Mouse (Mus musculus) WW6 (cell line): ENCODE measurements around the gene Rnf213.

ENCODE experiments used
- DNase-seq: peaks from one replicate; pipeline ENCODE4 v3.0.0-alpha.2; 2013; ENCODE audit warnings: low read depth, low spot score

The Rnf213 gene

GRCm38 (mm10) chr11:119390271-119391231, 2.3 kb upstream of the Rnf213 start:
- no peak for DNase-seq

GRCm38 (mm10) chr11:119391386-119392000, 1.4 kb upstream of the Rnf213 start:
- DNase-seq: no peak

DNA sequence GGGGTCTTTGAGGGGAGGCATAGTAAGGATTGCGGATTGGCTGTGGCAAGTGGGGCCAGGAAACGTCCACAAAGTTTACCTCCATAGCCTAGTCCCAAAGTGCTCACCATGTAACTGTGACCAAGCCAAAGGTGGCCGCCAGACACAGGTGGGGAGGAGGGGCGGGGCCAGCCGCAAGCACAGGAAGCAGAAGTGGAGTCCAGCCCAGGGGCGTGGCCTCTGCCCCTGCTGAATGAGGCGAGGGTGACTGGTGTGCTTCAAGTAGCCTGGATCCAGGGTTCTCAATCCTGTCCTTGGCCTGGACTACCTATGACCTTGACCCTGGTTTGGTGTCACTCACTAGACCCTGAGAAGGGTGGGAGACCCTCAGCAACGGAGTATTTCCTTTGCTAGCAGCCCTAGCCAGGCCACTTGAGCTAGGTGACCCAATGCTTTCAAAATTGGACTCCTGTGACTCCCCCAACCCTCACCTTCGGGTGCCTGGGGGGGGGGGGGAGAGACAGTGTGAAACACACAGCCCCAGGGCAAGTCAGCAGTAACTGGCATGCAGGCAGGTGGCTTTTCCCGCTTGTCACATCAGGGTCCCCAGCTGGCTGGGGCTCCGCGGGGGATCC, 792 bp upstream of the Rnf213 start:
- DNase-seq: no peak

GRCm38 (mm10) chr11:119393483-119393804, 544 bp downstream of the Rnf213 start:
- DNase-seq: no peak

GRCm38 (mm10) chr11:119394210-119394609, 1.3 kb downstream of the Rnf213 start:
- no peak for DNase-seq

DNA sequence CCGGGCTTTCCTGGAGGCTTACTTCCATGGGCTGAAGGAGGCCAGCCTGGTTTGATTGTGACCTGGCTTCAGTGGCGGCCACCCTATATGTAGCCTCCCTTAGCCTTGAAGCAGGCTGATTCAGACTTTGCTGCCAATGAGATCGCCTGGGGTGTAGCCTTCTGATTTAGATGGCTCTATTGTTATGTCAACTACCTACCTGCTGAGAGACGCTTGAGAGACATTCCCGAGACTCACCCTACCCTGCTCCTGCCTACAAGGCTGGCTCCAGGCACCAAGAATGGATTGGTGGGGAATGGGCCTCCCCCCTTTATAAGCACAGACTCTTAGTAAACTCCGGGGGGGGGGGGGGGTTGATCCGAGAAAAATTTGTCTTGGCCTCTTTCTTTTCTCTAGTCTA, 2.5 kb downstream of the Rnf213 start:
- DNase-seq: peak; percentile 92

DNA sequence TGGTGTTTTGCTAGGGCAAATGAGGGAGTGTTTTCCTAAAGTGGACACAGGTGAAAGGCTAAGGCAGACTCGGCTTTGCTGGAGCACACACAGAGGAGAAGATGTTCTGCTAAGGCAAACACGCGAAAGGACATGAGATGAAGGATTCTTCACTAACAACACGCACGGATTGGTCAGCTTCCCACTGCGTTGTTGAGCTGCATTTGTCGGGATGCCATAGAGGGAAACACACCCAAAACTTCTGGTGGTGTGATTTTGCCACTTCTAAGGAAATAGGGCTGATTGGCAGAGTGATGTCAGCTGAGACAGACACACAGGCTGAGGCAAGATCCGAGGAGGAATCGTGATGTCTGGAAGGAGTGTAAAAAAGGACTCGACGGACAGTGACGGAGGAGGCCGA, 3.0 kb downstream of the Rnf213 start:
- DNase-seq: no peak

DNA sequence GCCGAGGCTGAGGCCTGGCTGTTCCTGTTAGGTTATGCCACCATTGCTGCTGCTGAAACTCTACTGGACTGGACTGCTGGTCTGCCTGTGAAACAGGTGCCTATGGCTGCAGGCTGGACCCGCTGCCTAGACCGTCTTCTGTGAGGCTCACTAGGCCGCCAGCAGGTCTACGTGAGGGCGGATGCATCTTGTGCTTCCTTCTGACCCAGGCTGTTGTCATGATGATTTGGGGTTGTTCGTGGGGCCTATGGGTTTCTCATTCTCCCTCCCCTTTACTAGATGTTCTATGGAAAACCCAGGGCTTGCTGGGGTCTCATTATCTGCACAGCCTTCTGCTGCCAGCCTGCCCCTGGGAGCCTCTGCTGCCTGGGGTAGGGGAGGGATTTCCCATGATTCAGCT, 3.6 kb downstream of the Rnf213 start:
- DNase-seq: no peak

- no peak for DNase-seq
These were observed 9.7 kb downstream of the Rnf213 start for GRCm38 (mm10) chr11:119402501-119403160.

DNA sequence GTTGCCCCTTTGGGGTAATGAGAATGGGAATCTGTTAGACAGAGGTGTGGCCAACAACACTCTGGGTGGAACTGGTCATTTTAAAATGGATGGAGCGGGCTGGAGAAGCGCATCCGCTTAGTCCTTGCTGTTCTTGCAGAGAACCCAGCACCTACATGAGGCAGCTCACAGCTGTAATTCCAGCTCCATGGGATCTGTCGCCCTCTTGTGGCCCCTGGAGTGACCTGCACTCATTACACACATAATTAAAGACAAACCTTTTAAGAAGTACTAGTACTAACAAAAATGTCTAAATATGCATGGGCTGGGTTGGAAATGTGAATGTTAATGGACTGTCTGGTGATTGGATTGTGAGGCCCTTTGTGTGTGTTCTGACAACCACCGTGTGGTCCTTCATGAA, 11.7 kb downstream of the Rnf213 start:
- DNase-seq: peak; percentile 78

DNA sequence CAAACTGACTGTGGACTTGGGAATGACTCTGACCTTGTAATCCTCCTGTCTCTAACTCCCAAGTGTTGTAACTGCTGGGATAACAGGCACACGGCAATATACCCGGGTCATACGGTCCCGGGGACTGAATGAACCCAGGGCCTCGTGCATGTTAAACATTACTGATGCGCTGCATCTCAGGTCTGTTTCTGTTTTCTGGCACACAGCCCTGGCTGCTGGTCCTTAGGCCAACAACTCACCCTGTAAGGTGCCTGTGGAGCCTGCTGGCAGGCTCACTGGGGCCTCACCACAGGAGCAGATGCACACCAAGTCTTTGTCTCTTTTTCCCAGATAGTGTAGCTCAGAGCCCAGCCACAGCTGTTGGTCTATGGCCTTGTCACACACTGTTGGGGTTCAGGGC, 14.5 kb downstream of the Rnf213 start:
- no peak for DNase-seq

DNA sequence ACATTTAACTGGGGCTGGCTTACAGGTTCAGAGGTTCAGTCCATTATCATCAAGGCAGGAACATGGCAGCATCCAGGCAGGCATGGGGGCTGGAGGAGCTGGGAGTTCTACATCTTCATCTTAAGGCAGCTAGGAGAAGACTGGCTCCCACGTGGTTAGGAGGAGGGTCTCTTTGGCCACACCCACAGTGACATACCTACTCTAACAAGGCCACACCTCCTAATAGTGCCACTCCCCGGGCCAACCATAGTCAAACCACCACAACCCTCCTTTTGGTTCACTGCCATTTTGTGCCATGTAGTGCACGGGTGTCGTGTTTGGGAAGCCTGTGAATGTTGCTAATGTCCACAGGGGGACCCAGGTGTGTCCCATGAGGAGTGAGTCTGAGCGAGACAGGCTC, 15.1 kb downstream of the Rnf213 start:
- no peak for DNase-seq

DNA sequence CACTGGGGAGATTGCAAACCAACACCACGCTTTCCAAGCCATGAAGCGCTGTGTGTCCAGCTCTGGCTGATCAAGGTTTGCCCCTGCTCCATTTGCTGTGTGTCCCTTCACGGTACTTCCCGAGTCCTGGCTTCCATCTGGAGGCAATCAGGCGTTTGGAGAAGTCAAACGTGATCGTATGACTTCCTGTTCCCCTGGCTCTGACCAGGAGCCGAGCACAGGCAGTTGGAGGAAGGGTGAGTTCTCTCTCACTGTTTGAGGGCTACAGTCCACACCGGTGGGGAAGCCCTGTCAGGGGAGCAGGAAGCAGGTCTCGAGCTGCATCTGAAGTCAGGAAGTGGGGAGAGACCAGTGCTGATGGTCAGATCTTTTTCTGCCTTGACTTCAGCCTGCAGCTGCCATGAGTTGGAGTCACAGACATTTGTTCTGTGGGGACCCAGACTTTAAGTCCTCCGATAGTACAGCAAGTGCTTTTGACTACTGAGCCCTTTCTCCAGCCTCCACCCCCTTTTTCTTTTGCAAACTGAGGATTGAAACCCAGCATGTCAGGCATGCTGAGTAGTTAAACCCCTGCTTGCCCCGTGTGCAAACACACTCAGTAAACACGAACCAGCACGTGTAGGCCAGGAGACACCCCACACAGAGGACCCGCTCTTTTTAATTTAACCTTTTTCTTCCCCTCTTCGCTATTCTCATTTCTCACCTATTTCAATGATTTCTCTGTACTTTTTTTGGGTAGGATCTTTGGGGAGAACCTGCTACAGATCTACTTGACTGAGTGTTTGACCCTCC, 26.6 kb downstream of the Rnf213 start:
- no peak for DNase-seq

- no peak for DNase-seq
These were observed 27.5 kb downstream of the Rnf213 start for GRCm38 (mm10) chr11:119420426-119420825.

- no peak for DNase-seq
These were observed 34.5 kb downstream of the Rnf213 start for GRCm38 (mm10) chr11:119427431-119427830.

GRCm38 (mm10) chr11:119427986-119428385, 35.1 kb downstream of the Rnf213 start:
- no peak for DNase-seq

GRCm38 (mm10) chr11:119428649-119429136, 35.8 kb downstream of the Rnf213 start:
- peak; percentile 57 for DNase-seq

GRCm38 (mm10) chr11:119431516-119431915, 38.6 kb downstream of the Rnf213 start:
- DNase-seq: no peak

DNA sequence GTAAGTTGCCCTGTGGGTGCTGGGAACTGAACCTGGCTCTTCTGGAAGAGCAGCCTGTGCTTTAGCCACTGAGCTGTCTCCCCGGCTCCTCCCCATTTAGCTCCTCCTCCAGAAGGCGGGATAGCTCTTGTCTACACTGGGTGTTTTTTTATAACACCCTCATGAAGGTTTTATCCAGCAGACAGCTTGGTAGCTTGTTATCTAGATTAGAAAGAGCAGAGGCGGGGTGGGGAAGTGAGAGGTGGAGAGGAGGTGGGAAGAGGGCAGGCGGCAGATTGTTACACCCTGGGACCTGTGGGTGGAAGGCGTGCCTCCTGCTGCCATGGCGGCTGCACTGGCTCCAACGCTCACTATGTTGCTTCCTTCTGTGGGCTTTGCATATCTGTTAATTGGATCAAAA, 39.8 kb downstream of the Rnf213 start:
- DNase-seq: no peak

GRCm38 (mm10) chr11:119434316-119434715, 41.4 kb downstream of the Rnf213 start:
- DNase-seq: no peak
